Mouse (Mus musculus): ENCODE data around the gene Tmem174. TPM values are rescaled to one million over a fixed set of nuclear protein-coding genes. Genes with fewer than 3 reads are reported as not detected.

The Tmem174 gene
- polyA plus RNA-seq, 2 experiments: not detected

- Histone ChIP-seq H3K27ac (no peak overlapping the region), H3K4me2 (ENCODE audit: low read depth) (no peak overlapping the region), H3K4me1 (replicated peaks; ENCODE audit: control insufficient read depth in 2 of 2, insufficient read depth in 2 of 2, low read length in 1 of 2) (no peaks in the 10 kb centered on the region), H3K9ac (replicated peaks) (no peak overlapping the region), H3K27me3 (ENCODE audit: control insufficient read depth, insufficient read depth, low read length) (no peaks in the 10 kb centered on the region), H3K9me3 (ENCODE audit: control insufficient read depth, low read length) (no peaks in the 10 kb centered on the region), H3K36me3 (replicated peaks; ENCODE audit: control insufficient read depth, insufficient read depth, low read depth) (no peaks in the 10 kb centered on the region), H3K4me3 (ENCODE audit: insufficient read depth in 1 of 2, low read depth in 2 of 2, low read length in 2 of 2) (no peak overlapping the region)
- TF ChIP-seq EP300 (IDR thresholded peaks at IDR 0.05; ENCODE audit: low read depth) (no peak), CTCF (IDR thresholded peaks at IDR 0.05; ENCODE audit: low read depth) (no peak)
- ATAC-seq (ENCODE audit: insufficient read depth) (no peak), DNase-seq (ENCODE audit: low read depth in 3 of 3, low spot score in 3 of 3) (no peak)
- 68% methylated on average over 1 of the region's 1 CpGs for WGBS (ENCODE audit: insufficient replicate concordance)
Measured at GRCm38 (mm10) chr13:98679230-98679629, 42.0 kb upstream of the Tmem174 start.

- ATAC-seq (ENCODE audit: insufficient read depth) (no peak), DNase-seq (ENCODE audit: low read depth in 3 of 3, low spot score in 3 of 3) (no peak)
- no peaks in the 10 kb centered on the region for H3K36me3 ChIP-seq (replicated peaks; ENCODE audit: control insufficient read depth, insufficient read depth, low read depth)
- no peaks in the 10 kb centered on the region for H3K4me1 ChIP-seq (replicated peaks; ENCODE audit: control insufficient read depth in 2 of 2, insufficient read depth in 2 of 2, low read length in 1 of 2)
- H3K4me3 ChIP-seq (ENCODE audit: insufficient read depth in 1 of 2, low read depth in 2 of 2, low read length in 2 of 2): no peak overlapping the region
- no peak overlapping the region for H3K9ac ChIP-seq (replicated peaks)
- no peak overlapping the region for H3K4me2 ChIP-seq (ENCODE audit: low read depth)
- 54% methylated on average over 4 of the region's 4 CpGs for WGBS (ENCODE audit: insufficient replicate concordance)
- H3K27ac ChIP-seq: no peak overlapping the region
- no peak for TF ChIP-seq CTCF (IDR thresholded peaks at IDR 0.05; ENCODE audit: low read depth)
- TF ChIP-seq EP300 (IDR thresholded peaks at IDR 0.05; ENCODE audit: low read depth): no peak
- H3K27me3 ChIP-seq (ENCODE audit: control insufficient read depth, insufficient read depth, low read length): no peaks in the 10 kb centered on the region
- H3K9me3 ChIP-seq (ENCODE audit: control insufficient read depth, low read length): no peaks in the 10 kb centered on the region
Measured at GRCm38 (mm10) chr13:98673922-98674321, 36.7 kb upstream of the Tmem174 start.

GRCm38 (mm10) chr13:98669296-98669695 is 32.1 kb upstream of the Tmem174 start:
- H3K27me3 ChIP-seq (ENCODE audit: control insufficient read depth, insufficient read depth, low read length): no peaks in the 10 kb centered on the region
- no peak overlapping the region for H3K27ac ChIP-seq
- no peaks in the 10 kb centered on the region for H3K36me3 ChIP-seq (replicated peaks; ENCODE audit: control insufficient read depth, insufficient read depth, low read depth)
- TF ChIP-seq CTCF (IDR thresholded peaks at IDR 0.05; ENCODE audit: low read depth) (no peak), EP300 (IDR thresholded peaks at IDR 0.05; ENCODE audit: low read depth) (no peak)
- H3K4me2 ChIP-seq (ENCODE audit: low read depth): no peak overlapping the region
- ATAC-seq (ENCODE audit: insufficient read depth) (no peak), DNase-seq (ENCODE audit: low read depth in 3 of 3, low spot score in 3 of 3) (no peak)
- H3K4me1 ChIP-seq (replicated peaks; ENCODE audit: control insufficient read depth in 2 of 2, insufficient read depth in 2 of 2, low read length in 1 of 2): peaks cover 0 to 3% of the 10 kb centered on the region in 2 experiments; a peak in 1 of 4 replicates
- H3K9me3 ChIP-seq (ENCODE audit: control insufficient read depth, low read length): no peaks in the 10 kb centered on the region
- H3K9ac ChIP-seq (replicated peaks): no peak overlapping the region
- WGBS (ENCODE audit: insufficient replicate concordance): 66% methylated on average over 3 of the region's 3 CpGs
- no peak overlapping the region for H3K4me3 ChIP-seq (ENCODE audit: insufficient read depth in 1 of 2, low read depth in 2 of 2, low read length in 2 of 2)

GRCm38 (mm10) chr13:98667316-98667715 is 30.1 kb upstream of the Tmem174 start:
- WGBS (ENCODE audit: insufficient replicate concordance): 39% methylated on average over 3 of the region's 3 CpGs
- H3K9me3 ChIP-seq (ENCODE audit: control insufficient read depth, low read length): no peaks in the 10 kb centered on the region
- H3K27ac ChIP-seq: no peak overlapping the region
- H3K4me1 ChIP-seq (replicated peaks; ENCODE audit: control insufficient read depth in 2 of 2, insufficient read depth in 2 of 2, low read length in 1 of 2): peaks cover 0 to 3% of the 10 kb centered on the region in 2 experiments; a peak in 1 of 4 replicates
- no peak overlapping the region for H3K4me3 ChIP-seq (ENCODE audit: insufficient read depth in 1 of 2, low read depth in 2 of 2, low read length in 2 of 2)
- no peak for DNase-seq (ENCODE audit: low read depth in 3 of 3, low spot score in 3 of 3)
- no peaks in the 10 kb centered on the region for H3K36me3 ChIP-seq (replicated peaks; ENCODE audit: control insufficient read depth, insufficient read depth, low read depth)
- H3K9ac ChIP-seq (replicated peaks): no peak overlapping the region
- TF ChIP-seq CTCF (IDR thresholded peaks at IDR 0.05; ENCODE audit: low read depth) (no peak), EP300 (IDR thresholded peaks at IDR 0.05; ENCODE audit: low read depth) (no peak)
- H3K4me2 ChIP-seq (ENCODE audit: low read depth): no peak overlapping the region
- no peak for ATAC-seq (ENCODE audit: insufficient read depth)
- no peaks in the 10 kb centered on the region for H3K27me3 ChIP-seq (ENCODE audit: control insufficient read depth, insufficient read depth, low read length)

- WGBS (ENCODE audit: insufficient replicate concordance): 61% methylated on average over 10 of the region's 10 CpGs
- ATAC-seq (ENCODE audit: insufficient read depth) (no peak), DNase-seq (ENCODE audit: low read depth in 3 of 3, low spot score in 3 of 3) (no peak)
- H3K9ac ChIP-seq (replicated peaks): no peak overlapping the region
- no peak for TF ChIP-seq EP300 (IDR thresholded peaks at IDR 0.05; ENCODE audit: low read depth)
- no peak for TF ChIP-seq CTCF (IDR thresholded peaks at IDR 0.05; ENCODE audit: low read depth)
- no peak overlapping the region for H3K27ac ChIP-seq
- H3K9me3 ChIP-seq (ENCODE audit: control insufficient read depth, low read length): no peaks in the 10 kb centered on the region
- no peak overlapping the region for H3K4me2 ChIP-seq (ENCODE audit: low read depth)
- H3K27me3 ChIP-seq (ENCODE audit: control insufficient read depth, insufficient read depth, low read length): no peaks in the 10 kb centered on the region
- H3K4me3 ChIP-seq (ENCODE audit: insufficient read depth in 1 of 2, low read depth in 2 of 2, low read length in 2 of 2): no peak overlapping the region
- no peaks in the 10 kb centered on the region for H3K36me3 ChIP-seq (replicated peaks; ENCODE audit: control insufficient read depth, insufficient read depth, low read depth)
- peaks cover 0 to 3% of the 10 kb centered on the region in 2 experiments; a peak in 1 of 4 replicates for H3K4me1 ChIP-seq (replicated peaks; ENCODE audit: control insufficient read depth in 2 of 2, insufficient read depth in 2 of 2, low read length in 1 of 2)
Measured at GRCm38 (mm10) chr13:98665240-98665639, 28.0 kb upstream of the Tmem174 start.
